Mouse (Mus musculus) right cerebral cortex, postnatal 36 days (tissue): ENCODE measurements at regions not wholly inside any gene's neighbourhood (a gene's known extent, or its start where the extent isn't known, plus 50 kb on each side); places are given as distances from the start of the nearest gene placed in this dataset.

Experiments
- DNase-seq, 2 experiments: peaks; one replicate each; pipeline ENCODE4 v3.0.0; 2022; ENCODE audit warnings: low spot score in 2 of 2, mixed read lengths in 1 of 2

- peak in 1 of 2 experiments; percentile 18 for DNase-seq
Measured at GRCm38 (mm10) chr17:87531411-87532157, 84.8 kb upstream of the Calm2 start.

GRCm38 (mm10) chr17:87532158-87532545, 85.4 kb upstream of the Calm2 start:
- no peak for DNase-seq

- DNase-seq: no peak
Measured at GRCm38 (mm10) chr17:87532762-87533161, 86.0 kb upstream of the Calm2 start.

GRCm38 (mm10) chr17:87549568-87549967, 86.2 kb upstream of the Epcam start:
- no peak for DNase-seq

- no peak for DNase-seq
Measured at GRCm38 (mm10) chr17:87550518-87551164, 85.1 kb upstream of the Epcam start.

- DNase-seq: no peak
Measured at GRCm38 (mm10) chr17:87554561-87554960, 81.2 kb upstream of the Epcam start.

- DNase-seq: no peak
Measured at GRCm38 (mm10) chr17:87558419-87558818, 77.4 kb upstream of the Epcam start.

- no peak for DNase-seq
Measured at GRCm38 (mm10) chr17:87559641-87560040, 76.1 kb upstream of the Epcam start.

GRCm38 (mm10) chr17:87560923-87561322, 74.9 kb upstream of the Epcam start:
- no peak for DNase-seq

GRCm38 (mm10) chr17:87563375-87563774, 72.4 kb upstream of the Epcam start:
- DNase-seq: no peak

GRCm38 (mm10) chr17:87565631-87566030, 70.1 kb upstream of the Epcam start:
- DNase-seq: no peak

- no peak for DNase-seq
Measured at GRCm38 (mm10) chr17:87566296-87566695, 69.5 kb upstream of the Epcam start.

- no peak for DNase-seq
Measured at GRCm38 (mm10) chr17:87566996-87567395, 68.8 kb upstream of the Epcam start.

GRCm38 (mm10) chr17:87567475-87567874, 68.3 kb upstream of the Epcam start:
- no peak for DNase-seq

GRCm38 (mm10) chr17:87569981-87570380, 65.8 kb upstream of the Epcam start:
- DNase-seq: no peak

- DNase-seq: no peak
Measured at GRCm38 (mm10) chr17:87570676-87571344, 65.0 kb upstream of the Epcam start.

- peak; percentile 87 for DNase-seq
Measured at GRCm38 (mm10) chr17:87571345-87571932, 64.3 kb upstream of the Epcam start.

GRCm38 (mm10) chr17:87583575-87583974, 52.2 kb upstream of the Epcam start:
- DNase-seq: no peak

GRCm38 (mm10) chr17:87585355-87585754, 50.4 kb upstream of the Epcam start:
- no peak for DNase-seq
